Mouse (Mus musculus) MEL (cell line): ENCODE data around the gene Mob2. TPM values are rescaled to one million over a fixed set of nuclear protein-coding genes. Genes with fewer than 3 reads are reported as not detected.

Experiments
- DNase-seq: peaks from one replicate; pipeline ENCODE4 v3.0.0; 2011; ENCODE audit warnings: low read depth, low spot score
- H3K27ac ChIP-seq: 2 replicates; pipeline ENCODE4 v1.5.1; 2012; ENCODE audit warnings: low read depth, mild to moderate bottlenecking, control low read depth, low read length, moderate library complexity; ENCODE audit not compliant: control insufficient read depth
- H3K27me3 ChIP-seq, 2 experiments: fragments of 150-350 bp in 1 of 2; sonication (generic) in 1 of 2; 2 replicates each; pipeline ENCODE4 v1.6.1; 2012; ENCODE audit warnings: low read length in 2 of 2, mild to moderate bottlenecking in 2 of 2, improper control_type of control experiment in 1 of 2, moderate library complexity in 1 of 2; ENCODE audit not compliant: insufficient read depth in 2 of 2, control insufficient read depth in 1 of 2
- H3K36me3 ChIP-seq, 2 experiments: 2 replicates each; pipeline ENCODE4 v1.6.1; 2012 to 2014; ENCODE audit warnings: low read length in 2 of 2, improper control_type of control experiment in 1 of 2, inconsistent platforms in 1 of 2, mild to moderate bottlenecking in 1 of 2; ENCODE audit not compliant: insufficient read depth in 2 of 2, control insufficient read depth in 1 of 2
- H3K4me1 ChIP-seq, 2 experiments: fragments of 150-350 bp in 1 of 2; sonication (generic) in 1 of 2; 2 replicates each; pipeline ENCODE4 v1.6.1; 2012; ENCODE audit warnings: low read length in 2 of 2, improper control_type of control experiment in 1 of 2, mild to moderate bottlenecking in 1 of 2; ENCODE audit not compliant: insufficient read depth in 2 of 2, control insufficient read depth in 1 of 2
- H3K4me3 ChIP-seq, 2 experiments: fragments of 150-350 bp in 1 of 2; sonication (generic) in 1 of 2; 2 replicates each; pipeline ENCODE4 v1.5.1; 2012; ENCODE audit warnings: low read depth in 2 of 2, low read length in 2 of 2, mild to moderate bottlenecking in 2 of 2, moderate library complexity in 2 of 2, control low read depth in 1 of 2, improper control_type of control experiment in 1 of 2; ENCODE audit not compliant: control insufficient read depth in 1 of 2, insufficient read depth in 1 of 2
- H3K79me2 ChIP-seq: 2 replicates; pipeline ENCODE4 v1.6.1; 2012; ENCODE audit warnings: mild to moderate bottlenecking, low read length, moderate library complexity; ENCODE audit not compliant: control insufficient read depth, poor library complexity, insufficient read depth
- H3K9ac ChIP-seq: 2 replicates; pipeline ENCODE4 v1.6.1; 2012; ENCODE audit warnings: low read depth, mild to moderate bottlenecking, control low read depth, low read length, moderate library complexity; ENCODE audit not compliant: control insufficient read depth, poor library complexity, severe bottlenecking
- H3K9me3 ChIP-seq: fragments of 150-350 bp; sonication (generic); replicated peaks from 2 replicates; pipeline ENCODE4 v1.6.1; 2012; ENCODE audit warnings: mild to moderate bottlenecking, low read length, improper control_type of control experiment, moderate library complexity; ENCODE audit not compliant: insufficient read depth
- CHD2 ChIP-seq: IDR thresholded peaks from 2 replicates; pipeline ENCODE4 v1.6.1; 2011; ENCODE audit warnings: low read length, improper control_type of control experiment
- CTCF ChIP-seq, 3 experiments: IDR thresholded peaks in 2 of 3; conservative IDR thresholded peaks in 1 of 3; 2 replicates each; pipeline ENCODE4 v1.5.1; 2011 to 2012; ENCODE audit warnings: low read length in 3 of 3, low read depth in 2 of 3, mild to moderate bottlenecking in 2 of 3, improper control_type of control experiment in 1 of 3, inconsistent platforms in 1 of 3, mixed read lengths in 1 of 3, moderate library complexity in 1 of 3; ENCODE audit not compliant: control insufficient read depth in 1 of 3, insufficient read depth in 1 of 3, poor library complexity in 1 of 3, severe bottlenecking in 1 of 3
- EP300 ChIP-seq, 2 experiments: IDR thresholded peaks; 2 replicates each; pipeline ENCODE4 v1.6.1; 2011; ENCODE audit warnings: improper control_type of control experiment in 2 of 2, low read length in 2 of 2, low read depth in 1 of 2, mild to moderate bottlenecking in 1 of 2
- ETS1 ChIP-seq: IDR thresholded peaks from 2 replicates; pipeline ENCODE4 v1.6.1; 2012; ENCODE audit warnings: low read depth, mild to moderate bottlenecking, inconsistent platforms, low read length, improper control_type of control experiment, moderate library complexity
- GABPA ChIP-seq: IDR thresholded peaks from 2 replicates; pipeline ENCODE4 v1.6.1; 2012; ENCODE audit warnings: low read depth, mild to moderate bottlenecking, inconsistent platforms, low read length, improper control_type of control experiment, moderate library complexity
- HCFC1 ChIP-seq: IDR thresholded peaks from 2 replicates; pipeline ENCODE4 v1.6.1; 2012; ENCODE audit warnings: low read depth, mild to moderate bottlenecking, inconsistent platforms, low read length, improper control_type of control experiment, moderate library complexity
- KAT2A ChIP-seq: conservative IDR thresholded peaks from 2 replicates; pipeline ENCODE4 v1.6.1; 2012; ENCODE audit warnings: low read depth, low read length, improper control_type of control experiment, inconsistent platforms
- MAX ChIP-seq: IDR thresholded peaks from 2 replicates; pipeline ENCODE4 v1.6.1; 2011; ENCODE audit warnings: low read length, improper control_type of control experiment
- MAZ ChIP-seq: IDR thresholded peaks from 2 replicates; pipeline ENCODE4 v1.6.1; 2012; ENCODE audit warnings: low read depth, mild to moderate bottlenecking, inconsistent platforms, low read length, improper control_type of control experiment
- MYB ChIP-seq: IDR thresholded peaks from 2 replicates; pipeline ENCODE4 v1.6.1; 2011; ENCODE audit warnings: mild to moderate bottlenecking, low read depth, low read length, improper control_type of control experiment
- MYC ChIP-seq: IDR thresholded peaks from 2 replicates; pipeline ENCODE4 v1.6.1; 2011; ENCODE audit warnings: low read depth, mild to moderate bottlenecking, low read length, improper control_type of control experiment, moderate library complexity
- NELFE ChIP-seq: IDR thresholded peaks from 2 replicates; pipeline ENCODE4 v1.6.1; 2011; ENCODE audit warnings: low read depth, low read length, improper control_type of control experiment
- NRF1 ChIP-seq: IDR thresholded peaks from 2 replicates; pipeline ENCODE4 v1.6.1; 2014; ENCODE audit warnings: low read depth, mild to moderate bottlenecking, inconsistent platforms, low read length, improper control_type of control experiment, moderate library complexity; ENCODE audit not compliant: poor library complexity, insufficient read depth, severe bottlenecking
- POLR2A ChIP-seq, 2 experiments: IDR thresholded peaks; 2 replicates each; pipeline ENCODE4 v1.6.1; 2011 to 2012; ENCODE audit warnings: low read length in 2 of 2, mild to moderate bottlenecking in 2 of 2, control low read depth in 1 of 2, improper control_type of control experiment in 1 of 2, low read depth in 1 of 2, moderate library complexity in 1 of 2; ENCODE audit not compliant: control insufficient read depth in 1 of 2, insufficient read depth in 1 of 2, poor library complexity in 1 of 2
- RAD21 ChIP-seq: IDR thresholded peaks from 2 replicates; pipeline ENCODE4 v1.6.1; 2011; ENCODE audit warnings: mild to moderate bottlenecking, low read depth, low read length, improper control_type of control experiment
- RCOR1 ChIP-seq: IDR thresholded peaks from 2 replicates; pipeline ENCODE4 v1.6.1; 2012; ENCODE audit warnings: low read depth, mild to moderate bottlenecking, inconsistent platforms, low read length, improper control_type of control experiment
- TAL1 ChIP-seq: IDR thresholded peaks from 2 replicates; pipeline ENCODE4 v1.6.1; 2012; ENCODE audit warnings: mild to moderate bottlenecking, inconsistent platforms, low read length, moderate library complexity, mixed read lengths
- TBP ChIP-seq: IDR thresholded peaks from 2 replicates; pipeline ENCODE4 v1.8.0; 2011; ENCODE audit warnings: low read depth, low read length, improper control_type of control experiment
- USF1 ChIP-seq: IDR thresholded peaks from 2 replicates; pipeline ENCODE4 v1.6.1; 2014; ENCODE audit warnings: low read depth, mild to moderate bottlenecking, inconsistent platforms, low read length, improper control_type of control experiment, moderate library complexity
- USF2 ChIP-seq, 2 experiments: IDR thresholded peaks; 2 replicates each; pipeline ENCODE4 v1.6.1; 2011 to 2012; ENCODE audit warnings: improper control_type of control experiment in 2 of 2, low read length in 2 of 2, borderline replicate concordance in 1 of 2, inconsistent platforms in 1 of 2, low read depth in 1 of 2, mild to moderate bottlenecking in 1 of 2; ENCODE audit not compliant: insufficient read depth in 1 of 2
- ZC3H11A ChIP-seq: IDR thresholded peaks from 2 replicates; pipeline ENCODE4 v1.6.1; 2012; ENCODE audit warnings: low read depth, mild to moderate bottlenecking, inconsistent platforms, low read length, improper control_type of control experiment
- ZKSCAN1 ChIP-seq: IDR thresholded peaks from 2 replicates; pipeline ENCODE4 v1.6.1; 2012; ENCODE audit warnings: low read depth, mild to moderate bottlenecking, inconsistent platforms, low read length, improper control_type of control experiment, moderate library complexity
- polyA plus RNA-seq, 2 experiments: library from polyadenylated mRNA; stranded (reverse) in 1 of 2; unstranded in 1 of 2; fragments of >175 nt in 1 of 2; fragments of >200 nt in 1 of 2; gene quantifications; 2 replicates each; pipeline versions ENCODE4 v1.2.1 to v1.2.4; 2012; ENCODE audit warnings: low replicate concordance in 2 of 2, low read depth in 1 of 2; ENCODE audit not compliant: insufficient read length in 2 of 2, insufficient read depth in 1 of 2, missing spikeins in 1 of 2
- total RNA-seq: library from RNA; depleted of rRNA; stranded (reverse); fragments of 300-350 nt; gene quantifications from 2 replicates; pipeline ENCODE4 v1.2.3, GENCODE M21; 2012

The Mob2 gene
- total and polyA plus RNA-seq, 3 experiments = 33.6 to 45.2 TPM; not detected in 1

- no peak for DNase-seq
- Histone ChIP-seq H3K4me1 (no peaks in the 10 kb centered on the region), H3K79me2 (peaks cover 12% of the 10 kb centered on the region; the same call in 1 of the 2 replicates), H3K27ac (no peak overlapping the region), H3K27me3 (no peaks in the 10 kb centered on the region), H3K9ac (no peak overlapping the region), H3K4me3 (no peak overlapping the region), H3K9me3 (no peaks in the 10 kb centered on the region), H3K36me3 (no peaks in the 10 kb centered on the region; a peak in 3 of 4 replicates)
- TF ChIP-seq GABPA (no peak), RAD21 (no peak), ZKSCAN1 (no peak), NELFE (no peak), ETS1 (no peak), MYC (no peak), RCOR1 (no peak)
Measured at GRCm38 (mm10) chr7:142034198-142034597, 26.7 kb downstream of the Mob2 start.

DNA sequence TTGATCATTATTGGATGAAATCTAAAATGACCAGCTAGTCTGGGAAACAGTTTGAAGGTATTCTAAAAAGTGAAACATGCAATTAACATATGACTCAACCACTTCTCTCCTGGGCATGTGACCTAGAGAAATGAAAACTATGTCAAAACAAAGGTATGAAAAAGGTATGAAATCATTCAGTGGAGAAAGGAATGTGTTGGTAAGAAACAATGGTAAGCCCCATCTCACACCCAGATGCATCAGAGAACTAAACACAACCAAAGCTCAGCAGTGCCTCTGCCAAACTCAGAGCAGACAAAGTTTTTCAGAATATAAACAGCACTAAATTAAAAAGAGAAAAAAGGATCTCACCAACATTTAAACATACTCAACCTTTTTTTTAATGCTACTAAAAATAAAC lies 30.8 kb downstream of the Mob2 start:
- Histone ChIP-seq H3K4me1 (no peaks in the 10 kb centered on the region), H3K27me3 (no peaks in the 10 kb centered on the region), H3K79me2 (0 out of 2 replicates have a peak, but pooled peaks cover 2% of the 10 kb centered on the region), H3K27ac (no peak overlapping the region), H3K4me3 (no peak overlapping the region), H3K36me3 (no peaks in the 10 kb centered on the region; a peak in 2 of 4 replicates), H3K9me3 (no peaks in the 10 kb centered on the region), H3K9ac (no peak overlapping the region)
- DNase-seq = no peak
- TF ChIP-seq TBP (no peak), RAD21 (no peak), POLR2A (IDR thresholded peaks at IDR 0.05; ENCODE audit: control insufficient read depth in 1 of 2, insufficient read depth in 1 of 2, low read depth in 1 of 2, low read length in 2 of 2, poor library complexity in 1 of 2) (no peak), TAL1 (no peak), GABPA (no peak), ZC3H11A (no peak), USF1 (no peak), MAX (no peak), EP300 (IDR thresholded peaks at IDR 0.05; ENCODE audit: low read depth in 1 of 2, low read length in 2 of 2) (no peak), CTCF (IDR thresholded peaks at IDR 0.05 in 2 of 3, conservative IDR thresholded peaks at IDR 0.05 in 1 of 3; ENCODE audit: control insufficient read depth in 1 of 3, insufficient read depth in 1 of 3, low read depth in 2 of 3, low read length in 3 of 3, poor library complexity in 1 of 3, severe bottlenecking in 1 of 3) (no peak), USF2 (IDR thresholded peaks at IDR 0.05; ENCODE audit: borderline replicate concordance in 1 of 2, insufficient read depth in 1 of 2, low read depth in 1 of 2, low read length in 2 of 2) (no peak), KAT2A (no peak), HCFC1 (no peak), MAZ (no peak), CHD2 (no peak), NRF1 (no peak), MYB (no peak)
